Mouse (Mus musculus) cerebellum, adult 2 months (tissue): ENCODE measurements around the gene Mau2. TPM values are rescaled to one million over a fixed set of nuclear protein-coding genes. Genes with fewer than 3 reads are reported as not detected.
"Not testable (repeated sequence)": the region's sequence is repeated elsewhere in the genome, so short reads cannot be mapped to it uniquely, and the experiment has no call there.

ENCODE experiments used
- DNase-seq, 2 experiments: peaks; one replicate each; pipeline ENCODE4 v3.0.0; 2021
- H3K27ac ChIP-seq: fragments of 200-500 bp; 2 replicates; pipeline ENCODE4 v1.5.1; 2012; ENCODE audit warnings: low read length, control low read depth, inconsistent platforms; ENCODE audit not compliant: insufficient read depth
- H3K27me3 ChIP-seq: fragments of 200-500 bp; 2 replicates; pipeline ENCODE4 v1.6.1; 2012; ENCODE audit warnings: inconsistent platforms, mild to moderate bottlenecking, low read length, moderate library complexity; ENCODE audit not compliant: control insufficient read depth, insufficient read depth
- H3K4me1 ChIP-seq: fragments of 200-500 bp; 2 replicates; pipeline ENCODE4 v1.6.1; 2011; ENCODE audit warnings: low read length; ENCODE audit not compliant: control insufficient read depth, insufficient read depth
- H3K4me3 ChIP-seq: fragments of 200-500 bp; replicated peaks from 2 replicates; pipeline ENCODE3; 2011; ENCODE audit warnings: mild to moderate bottlenecking, low read depth, low read length, control low read depth; ENCODE audit not compliant: insufficient read depth
- CTCF ChIP-seq: fragments of 200-500 bp; IDR thresholded peaks from 2 replicates; pipeline ENCODE4 v1.5.1; 2011; ENCODE audit warnings: low read depth, mild to moderate bottlenecking, control low read depth, low read length, moderate library complexity, borderline replicate concordance; ENCODE audit not compliant: insufficient read depth
- POLR2A ChIP-seq: fragments of 200-500 bp; IDR thresholded peaks from 2 replicates; pipeline ENCODE4 v1.6.1; 2011; ENCODE audit warnings: low read length, control low read depth, borderline replicate concordance; ENCODE audit not compliant: insufficient read depth
- WGBS: fragments of 180-500 bp; shearing (Covaris S2); methylation state at CpG from one replicate; pipeline ENCODE4 v1.1.7; 2018; 5-methylcytosine and 5-hydroxymethylcytosine counted together
- polyA plus RNA-seq: library from polyadenylated mRNA; depleted of rRNA; stranded (reverse); fragments of >200 nt; gene quantifications from 2 replicates; pipeline ENCODE4 v1.2.3, GENCODE M21; 2012

Mau2 gene
- polyA plus RNA-seq, 1 experiment = 90.1 TPM

DNA sequence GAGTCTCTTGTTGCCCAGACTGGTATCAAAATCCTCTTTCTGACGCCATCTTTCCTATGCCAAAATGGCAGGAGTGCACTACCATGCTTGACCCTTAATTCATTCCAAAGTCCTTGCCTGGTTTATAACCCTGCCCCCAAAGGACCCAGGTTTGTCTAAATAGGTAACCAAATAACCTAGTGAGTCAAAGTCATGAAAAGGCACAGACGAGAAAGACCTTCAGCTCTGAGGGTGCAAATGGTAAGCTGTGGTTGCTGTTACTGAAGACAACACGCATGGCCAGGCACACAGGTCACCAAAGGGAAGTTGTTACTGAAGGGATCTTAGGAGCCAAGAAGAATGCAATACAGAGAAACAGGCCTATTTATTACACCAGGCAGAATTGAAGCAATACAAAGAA is 43.8 kb downstream of the Mau2 start:
- no peak for DNase-seq
- WGBS = 95% methylated on average over 3 of the region's 3 CpGs
- peaks cover 2% of the 10 kb centered on the region; the same call in 1 of the 2 replicates for H3K4me1 ChIP-seq
- no peak overlapping the region for H3K27ac ChIP-seq
- H3K27me3 ChIP-seq = no peaks in the 10 kb centered on the region
- no peak for TF ChIP-seq POLR2A
- TF ChIP-seq CTCF = no peak
- no peak overlapping the region for H3K4me3 ChIP-seq

DNA sequence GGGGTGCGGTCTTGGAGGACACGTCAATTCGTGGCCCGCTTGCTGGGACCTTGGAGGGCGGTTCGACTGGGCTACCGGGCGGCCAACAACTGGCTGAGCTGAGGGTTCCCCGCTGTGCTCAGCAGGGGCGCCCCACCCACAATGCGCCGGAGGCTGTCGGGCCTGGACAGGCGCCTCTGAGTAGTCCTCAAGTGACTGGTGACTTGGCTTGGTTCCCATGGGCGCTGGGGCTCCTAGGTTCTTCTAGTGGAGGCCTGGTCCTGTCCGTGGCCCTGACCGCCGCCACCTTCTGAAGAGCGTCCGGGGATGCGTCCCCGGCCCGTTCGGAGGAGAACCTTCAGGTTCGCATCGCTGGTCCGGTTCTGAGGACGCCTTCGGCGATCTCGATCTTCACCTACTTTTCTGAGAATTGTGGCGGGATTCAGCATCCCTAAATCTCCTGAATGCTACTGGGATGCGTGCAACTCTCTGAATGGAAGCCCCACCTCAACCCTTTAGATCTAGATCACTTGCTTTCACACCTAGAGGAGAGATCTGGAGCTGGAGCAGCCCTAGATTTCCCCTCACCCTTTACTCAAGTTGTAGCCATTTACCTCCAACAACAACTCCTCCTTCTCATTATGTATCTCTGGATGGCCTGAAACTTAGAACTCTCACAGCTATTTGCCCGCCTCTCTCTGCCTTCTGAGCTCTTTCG is 45.8 kb downstream of the Mau2 start:
- TF ChIP-seq CTCF = no peak
- peak; percentile 29; the same call in 1 of the 2 replicates for TF ChIP-seq POLR2A
- Histone ChIP-seq H3K27me3 (no peaks in the 10 kb centered on the region), H3K4me1 (peaks cover 2% of the 10 kb centered on the region; the same call in 1 of the 2 replicates), H3K4me3 (peak overlapping the region; percentile 62), H3K27ac (0 out of 2 replicates have a peak overlapping the region, but pooled peaks have one; percentile 14)
- no peak for DNase-seq
- 2% methylated on average over 35 of the region's 35 CpGs for WGBS

DNA sequence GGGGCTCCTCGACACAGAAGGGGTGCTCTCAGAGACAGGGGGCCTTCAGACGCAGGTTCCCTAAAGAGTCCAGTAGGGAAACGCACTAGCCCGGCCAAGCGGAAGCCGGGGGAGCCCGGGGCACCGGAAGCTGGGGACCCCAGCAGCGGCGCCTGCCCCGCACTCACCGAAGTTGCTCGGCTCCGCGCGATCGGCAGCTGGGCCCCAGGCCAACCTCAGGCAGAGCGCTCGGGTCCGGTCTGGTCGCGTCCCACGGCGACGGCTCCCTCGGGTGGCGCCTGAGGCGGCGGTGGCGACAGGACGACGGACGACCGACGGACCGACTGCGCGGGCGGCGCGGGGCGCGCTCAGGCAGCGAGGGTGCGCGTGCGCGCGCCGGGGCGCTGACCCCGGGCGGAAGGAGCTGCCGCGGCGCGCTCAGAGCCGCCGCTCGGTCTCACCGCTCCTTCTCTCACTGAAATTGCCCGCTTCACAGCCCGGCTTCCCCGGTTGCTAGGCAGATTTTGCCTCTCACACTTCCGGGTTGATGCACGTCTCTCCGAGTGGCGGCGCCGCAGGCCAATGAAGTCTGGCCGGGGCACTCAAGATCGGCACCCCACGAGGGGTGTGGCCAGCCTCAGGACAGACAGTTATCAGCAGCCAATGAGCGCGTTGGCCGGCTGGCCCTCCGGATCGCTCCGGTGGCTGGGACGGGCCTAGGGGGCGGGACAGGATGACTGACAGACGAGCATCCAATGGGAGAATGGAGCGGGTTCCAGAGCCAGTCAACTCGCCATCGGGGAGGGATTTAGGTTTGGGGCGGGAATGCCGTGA is 46.6 kb downstream of the Mau2 start, which contains the start of gene Gatad2a:
Gene Gatad2a, minus strand, starts transcription at position 609 of the 813 bp plus-strand sequence.
- TF ChIP-seq POLR2A (0 out of 2 replicates have a peak, but pooled peaks have one; percentile 11), CTCF (no peak)
- Histone ChIP-seq H3K4me1 (no peaks in the 10 kb centered on the region), H3K27ac (0 out of 2 replicates have a peak within 1 kb of the TSS, but pooled peaks have one; percentile 14), H3K27me3 (no peaks in the 10 kb centered on the region), H3K4me3 (peak within 1 kb of the TSS; percentile 62)
- under 1% methylated on average over 74 of the region's 87 CpGs for WGBS
- peak; percentile 100 for DNase-seq

DNA sequence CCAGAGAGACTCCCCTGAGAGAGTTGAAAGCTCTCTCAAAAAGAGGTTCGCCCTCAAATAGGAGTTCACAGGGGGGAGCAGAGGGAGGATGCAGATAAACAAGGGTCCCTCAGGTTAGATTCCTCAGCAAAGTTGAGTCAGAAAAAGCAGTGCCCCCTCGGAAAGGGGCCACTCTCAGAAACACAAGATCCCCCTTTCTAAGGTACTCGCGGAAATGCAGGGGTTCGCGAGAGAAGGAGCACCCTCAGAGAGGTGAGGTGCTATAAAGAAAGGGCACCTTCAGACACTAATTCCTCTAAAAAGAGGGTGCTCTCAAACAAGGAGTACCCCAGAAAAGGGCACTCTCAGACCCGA is 47.1 kb downstream of the Mau2 start:
- DNase-seq = no peak
- Histone ChIP-seq H3K27ac (no peak overlapping the region), H3K4me3 (peak overlapping the region; percentile 51), H3K27me3 (no peaks in the 10 kb centered on the region), H3K4me1 (no peaks in the 10 kb centered on the region)
- WGBS = 1% methylated on average over 7 of the region's 7 CpGs
- no peak for TF ChIP-seq POLR2A
- TF ChIP-seq CTCF = no peak

DNA sequence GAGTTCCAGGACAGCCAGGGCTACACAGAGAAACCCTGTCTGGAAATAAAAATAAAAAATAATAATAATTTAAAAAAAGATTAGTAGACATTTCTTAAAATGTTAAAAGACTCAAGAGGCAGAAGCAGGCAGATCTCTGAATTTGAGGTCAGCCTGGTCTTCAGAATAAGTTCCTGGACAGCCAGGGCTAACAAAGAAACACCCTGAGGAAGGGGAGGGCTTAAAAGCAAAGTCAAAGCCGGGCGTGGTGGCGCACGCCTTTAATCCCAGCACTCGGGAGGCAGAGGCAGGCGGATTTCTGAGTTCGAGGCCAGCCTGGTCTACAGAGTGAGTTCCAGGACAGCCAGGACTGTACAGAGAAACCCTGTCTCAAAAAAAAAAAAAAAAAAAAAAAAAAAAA is 53.6 kb downstream of the Mau2 start:
- H3K4me3 ChIP-seq, H3K27me3 ChIP-seq, DNase-seq, H3K4me1 ChIP-seq, H3K27ac ChIP-seq: not testable (repeated sequence)
- 97% methylated on average over 7 of the region's 7 CpGs for WGBS

DNA sequence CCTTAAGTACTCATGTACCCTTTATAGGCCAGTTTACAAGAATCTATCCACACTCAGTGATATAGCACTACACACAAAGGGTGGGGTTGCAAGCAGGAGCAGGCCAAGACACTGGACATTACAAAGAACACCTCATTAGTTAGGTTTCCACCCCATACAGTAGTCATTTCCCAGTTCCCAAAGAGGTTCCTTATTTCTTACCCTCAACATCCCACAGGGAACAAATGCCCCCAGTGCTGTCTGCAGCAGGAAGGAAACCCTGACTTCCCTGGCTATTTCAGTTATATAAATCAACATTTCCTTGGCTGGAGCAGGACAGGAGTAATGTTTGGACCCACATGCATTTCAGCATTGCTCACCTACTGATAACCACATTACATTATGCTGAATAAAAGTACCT is 54.8 kb downstream of the Mau2 start:
- no peak for DNase-seq
- Histone ChIP-seq H3K4me1 (no peaks in the 10 kb centered on the region), H3K27ac (no peak overlapping the region), H3K4me3 (no peak overlapping the region), H3K27me3 (no peaks in the 10 kb centered on the region)
- TF ChIP-seq CTCF (no peak), POLR2A (no peak)

DNA sequence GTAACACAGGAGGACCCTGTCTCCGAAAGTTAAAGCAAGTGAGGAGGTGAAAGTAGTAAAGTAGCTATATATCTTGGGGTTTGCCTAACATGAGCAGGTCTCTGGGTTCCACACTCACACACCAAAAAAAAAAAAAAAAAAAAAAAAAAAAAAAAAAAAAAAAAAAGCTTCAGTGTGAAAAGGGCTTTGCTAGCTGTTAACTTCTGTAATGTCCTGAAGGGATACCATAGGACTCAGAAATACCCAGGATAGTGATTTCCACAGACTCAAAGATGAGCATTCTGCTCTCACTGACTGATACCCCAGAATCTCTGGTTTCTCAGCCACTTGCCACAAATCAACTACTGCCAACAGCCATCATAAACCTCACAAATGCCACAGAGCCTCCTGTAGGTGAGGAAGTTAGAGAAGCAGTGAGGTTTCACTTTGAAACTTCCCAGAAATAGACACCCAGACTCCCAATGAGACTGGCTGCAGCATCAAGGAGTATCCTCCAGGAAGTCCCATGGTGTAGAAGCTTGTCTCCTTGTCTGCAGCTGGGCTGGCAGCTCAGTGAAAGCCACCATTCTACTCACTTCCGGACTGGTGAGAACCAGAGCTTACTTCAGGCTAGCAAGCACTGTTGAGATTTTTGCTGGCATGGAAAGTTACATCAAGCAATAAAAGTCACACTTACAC is 57.5 kb downstream of the Mau2 start:
- Histone ChIP-seq H3K27ac (no peak overlapping the region), H3K27me3 (no peaks in the 10 kb centered on the region), H3K4me1 (no peaks in the 10 kb centered on the region), H3K4me3 (no peak overlapping the region)
- TF ChIP-seq CTCF (no peak), POLR2A (no peak)
- 86% methylated on average over 2 of the region's 2 CpGs for whole genome bisulfite sequencing
- DNase-seq = no peak
